Mouse (Mus musculus) kidney, postnatal 10 days (tissue): ENCODE measurements around the gene Mbl1.
A peak's percentile ranks its signal among the peaks of the same experiment; 100 is the strongest.

Experiments used
- DNase-seq: peaks from one replicate; pipeline ENCODE4 v3.0.0; 2021; ENCODE audit warnings: mixed read lengths

The Mbl1 gene

DNA sequence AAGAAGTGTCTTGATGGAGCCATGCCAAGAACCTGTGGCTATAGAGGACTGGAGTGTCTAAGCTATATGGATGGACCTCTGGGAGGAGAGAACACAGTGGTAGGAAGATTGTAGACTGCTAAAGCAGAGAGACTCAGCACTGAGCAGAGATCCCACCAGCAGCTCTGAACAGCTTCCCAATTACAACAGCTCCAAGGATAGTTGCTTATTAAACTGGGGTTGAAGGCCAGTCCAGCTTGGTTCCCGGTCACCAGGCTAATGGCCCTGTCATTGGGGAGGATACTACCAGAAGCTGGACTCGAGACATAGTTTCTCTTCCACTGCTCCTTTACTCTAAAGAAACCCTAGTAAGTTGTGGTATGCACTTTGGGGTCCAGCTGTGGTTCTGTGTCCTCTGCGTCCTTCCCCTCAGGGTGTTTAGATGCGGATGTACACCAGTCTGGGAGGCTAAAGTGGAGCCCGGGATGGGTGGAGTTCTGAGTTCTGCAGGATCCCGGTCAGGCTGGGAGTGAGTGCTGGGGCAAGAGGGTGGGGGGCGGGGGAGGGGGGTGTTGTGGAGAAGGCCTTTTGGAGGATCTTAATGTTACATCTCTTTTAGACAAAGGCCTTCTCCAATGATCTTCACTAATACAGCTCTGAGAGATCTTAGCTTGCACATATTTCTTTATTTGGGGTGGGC, at the start of gene Mbl1:
Gene Mbl1, plus strand, starts transcription at position 239 of the 679 bp plus-strand sequence.
- no peak for DNase-seq

DNA sequence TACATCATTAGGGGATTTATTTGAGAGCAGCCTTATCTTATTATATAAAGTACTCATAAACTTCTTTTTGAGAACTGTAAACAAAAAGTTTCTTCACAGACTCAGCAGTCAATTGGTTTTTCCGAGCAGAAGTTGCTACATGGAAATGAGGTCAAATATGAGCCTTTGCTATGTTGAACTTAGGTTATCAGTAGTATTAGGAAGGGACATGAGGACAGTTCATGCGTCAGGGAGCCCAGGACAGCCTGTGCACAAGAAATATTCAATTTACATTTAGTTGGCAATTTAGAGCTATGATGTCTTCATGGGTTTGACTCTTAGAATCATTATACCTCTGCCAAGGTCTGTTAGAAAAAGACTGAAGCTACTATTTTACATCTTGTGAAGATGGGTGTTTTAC, 49.0 kb upstream of the Mbl1 start:
- no peak for DNase-seq

DNA sequence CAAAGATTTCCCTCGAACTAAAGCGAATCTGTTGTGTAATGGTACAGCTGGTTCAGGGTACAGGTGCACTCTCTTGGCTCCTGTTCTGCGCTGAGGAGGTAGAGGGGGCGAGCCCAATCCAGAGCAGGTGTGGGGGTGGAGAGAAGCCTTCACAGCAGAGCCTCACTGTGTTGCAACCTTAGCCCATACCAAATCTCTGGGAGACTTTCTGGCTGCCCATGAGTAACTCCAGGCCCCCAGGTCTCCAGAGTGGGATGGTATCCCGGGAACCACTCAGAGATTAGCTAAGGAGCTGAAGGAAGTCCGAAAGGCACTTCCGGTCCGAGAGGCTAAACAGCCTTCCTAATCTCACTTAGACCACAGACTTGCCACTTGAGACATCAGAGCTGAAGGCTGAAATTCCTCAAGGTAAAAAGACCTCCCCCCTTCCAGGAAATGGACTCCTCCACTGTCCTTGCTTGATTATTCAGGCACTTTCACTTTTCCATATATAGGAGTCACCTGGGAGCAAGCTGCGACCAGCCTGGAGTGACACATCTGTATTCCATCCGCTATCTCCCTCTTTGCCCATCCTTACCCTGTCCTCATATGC, 46.3 kb upstream of the Mbl1 start, which contains the start of gene Mat1a:
Gene Mat1a, plus strand, starts transcription at position 183 of the 592 bp plus-strand sequence.
- no peak for DNase-seq

GRCm38 (mm10) chr14:41111031-41111668, 40.1 kb upstream of the Mbl1 start:
- DNase-seq = no peak

- no peak for DNase-seq
Observed at GRCm38 (mm10) chr14:41112944-41113343, 38.3 kb upstream of the Mbl1 start.

GRCm38 (mm10) chr14:41116271-41116670, 35.0 kb upstream of the Mbl1 start:
- no peak for DNase-seq

DNA sequence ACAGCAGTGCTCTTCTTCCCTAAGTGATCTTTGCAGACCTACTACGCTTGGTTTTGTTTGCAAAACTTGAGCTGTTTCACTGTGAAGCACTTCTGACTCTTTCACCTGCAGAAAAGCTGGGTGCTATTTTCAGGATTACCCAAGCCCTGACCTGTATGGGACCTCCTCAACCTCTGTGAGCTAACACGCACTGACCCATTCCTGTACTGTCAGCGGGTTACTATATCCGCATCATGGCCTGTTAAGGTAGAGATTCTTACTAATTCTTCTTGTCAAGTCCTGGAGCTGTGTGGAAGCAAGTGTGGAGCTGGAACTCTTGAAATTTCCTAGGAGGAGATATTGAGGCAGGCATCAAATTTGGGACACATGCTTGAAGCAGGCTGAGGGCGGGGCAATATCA, 26.6 kb upstream of the Mbl1 start:
- DNase-seq = no peak

DNA sequence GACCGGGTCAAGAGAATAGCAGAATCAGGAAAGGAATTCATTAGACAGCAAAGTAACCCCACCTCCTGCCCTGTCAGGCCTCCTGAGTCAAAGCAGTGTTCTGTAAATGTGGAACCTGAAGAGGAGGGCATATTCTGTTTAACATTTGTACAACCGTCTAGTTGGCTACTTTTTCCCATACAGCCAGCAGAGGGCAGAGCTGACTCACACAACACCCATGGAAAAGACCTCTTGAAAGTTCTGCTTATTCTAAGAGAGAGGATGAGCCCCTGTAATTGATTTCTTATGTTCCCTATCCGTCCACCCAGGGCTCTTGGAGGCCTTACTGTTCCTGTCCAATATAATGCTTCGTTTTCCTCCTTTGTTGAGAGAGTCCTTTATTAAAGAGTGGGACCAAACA, 23.3 kb upstream of the Mbl1 start:
- DNase-seq = peak; percentile 46

- no peak for DNase-seq
Observed at GRCm38 (mm10) chr14:41131540-41131939, 19.7 kb upstream of the Mbl1 start, which contains the start of gene Sftpa1. Gene Sftpa1, plus strand, starts transcription at chr14:41131782.

DNA sequence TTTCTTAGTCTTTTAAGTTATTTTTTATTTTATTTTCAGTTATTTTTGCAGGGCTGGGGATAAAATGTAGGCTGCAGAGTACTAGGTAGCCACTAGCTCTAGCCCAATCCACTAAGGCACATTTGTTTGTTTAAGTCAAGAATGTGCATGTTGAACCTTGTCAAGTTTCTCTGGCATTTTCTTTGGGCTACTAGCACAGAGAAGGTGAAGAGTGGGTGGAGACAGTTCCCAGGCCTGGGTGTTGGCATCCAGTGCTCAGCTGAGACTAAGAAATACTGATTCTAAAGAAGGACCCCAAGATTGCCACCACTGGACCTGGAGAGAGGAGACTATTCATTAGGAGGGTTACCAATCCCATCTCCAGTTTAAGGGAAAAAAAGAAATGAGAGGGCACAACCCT, 14.3 kb upstream of the Mbl1 start:
- DNase-seq = no peak

DNA sequence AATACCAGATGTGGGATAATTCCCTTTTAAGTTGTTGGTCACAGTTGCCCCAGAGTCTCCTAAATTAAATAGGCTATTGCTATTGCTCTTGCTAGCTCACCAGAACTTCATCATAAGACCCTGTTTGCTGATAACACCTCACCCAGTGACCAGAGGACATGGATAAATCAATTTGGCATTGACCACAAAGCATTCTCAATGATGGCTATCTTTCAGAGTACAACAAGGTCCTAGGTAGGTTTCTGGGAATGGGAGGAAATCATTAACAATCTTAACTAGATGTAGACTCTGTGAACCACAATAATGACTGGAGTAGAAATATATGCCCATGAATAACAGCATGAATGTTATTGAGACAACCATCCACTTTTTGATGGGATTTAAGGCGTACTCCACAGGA, 10.6 kb upstream of the Mbl1 start:
- DNase-seq = no peak

DNA sequence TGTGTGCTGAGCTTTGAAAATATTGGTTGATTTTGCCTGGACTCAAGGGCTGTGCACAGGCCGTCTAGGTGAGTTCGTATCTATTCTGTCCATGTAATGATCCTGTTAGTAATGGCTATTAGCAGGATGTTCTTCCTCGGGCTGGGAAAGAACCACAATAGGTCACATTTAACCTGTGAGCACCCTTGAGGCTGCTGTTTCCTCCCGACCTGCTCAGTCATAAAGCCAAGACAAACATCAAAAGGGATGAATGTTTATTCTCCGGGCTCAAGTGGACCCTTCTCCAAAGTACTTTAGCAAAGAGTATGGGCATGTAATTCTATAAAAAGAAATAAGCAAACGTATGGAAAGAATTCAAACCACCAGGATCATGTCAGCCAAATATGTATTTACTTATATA, 5.2 kb upstream of the Mbl1 start:
- no peak for DNase-seq

DNA sequence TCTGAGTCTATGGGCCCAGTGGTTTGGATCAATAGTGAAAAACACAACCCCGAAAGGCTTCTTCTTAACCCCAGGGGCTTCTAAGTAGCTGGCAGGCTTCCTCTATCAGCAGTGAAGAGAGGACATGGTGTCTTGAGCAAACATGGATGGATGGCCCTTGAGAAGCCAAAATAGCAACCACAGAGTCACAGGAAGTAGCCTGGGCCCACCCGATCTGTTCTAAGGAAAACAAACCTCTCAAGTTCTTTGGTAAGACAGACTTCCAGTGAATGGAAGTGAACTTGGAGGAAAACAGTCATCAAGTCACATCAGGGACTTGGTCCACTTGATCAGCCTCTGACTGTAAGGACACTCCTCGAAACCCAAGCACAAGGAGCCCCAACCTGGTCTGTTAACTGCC, 4.3 kb upstream of the Mbl1 start:
- no peak for DNase-seq

DNA sequence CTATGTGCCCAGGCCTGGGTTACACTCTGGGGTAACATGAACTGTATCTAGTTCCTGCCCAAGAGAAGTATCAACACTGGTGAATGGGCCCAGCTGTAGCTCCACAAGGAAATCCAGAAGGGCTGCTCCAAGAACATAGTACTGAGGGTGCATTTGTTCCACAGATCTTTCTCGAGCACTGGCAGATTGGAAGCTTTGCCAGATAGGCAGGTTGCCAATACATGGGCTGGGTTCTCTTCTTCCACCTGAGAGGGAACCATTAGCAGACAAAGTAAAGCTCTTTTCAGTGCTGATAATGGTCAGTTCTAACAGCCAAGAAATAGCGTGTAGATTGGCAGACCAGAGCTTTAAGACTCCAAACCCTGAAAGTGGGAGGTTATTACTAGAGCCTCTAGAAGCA, 3.9 kb upstream of the Mbl1 start:
- DNase-seq = no peak

DNA sequence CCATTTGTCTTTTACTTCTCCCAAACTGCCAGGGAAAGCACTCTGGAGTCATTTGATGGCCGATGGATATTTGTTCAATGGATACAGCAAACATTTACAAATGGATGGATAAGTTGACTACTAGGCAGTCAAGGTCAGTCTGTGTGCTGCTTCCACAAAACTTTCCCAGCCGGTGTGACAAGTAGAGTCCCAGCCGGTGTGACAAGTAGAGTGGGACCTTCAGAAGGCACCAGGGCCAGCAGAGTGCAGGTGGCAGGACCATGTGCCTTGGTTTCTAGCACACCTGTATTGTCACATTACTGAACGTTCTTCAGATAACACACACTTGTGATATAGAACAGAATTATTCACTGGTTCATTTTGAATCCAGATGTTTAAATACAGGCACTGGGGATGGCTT, 8.8 kb downstream of the Mbl1 start:
- DNase-seq = no peak

- DNase-seq = no peak
Observed at GRCm38 (mm10) chr14:41160743-41161142, 9.5 kb downstream of the Mbl1 start.

DNA sequence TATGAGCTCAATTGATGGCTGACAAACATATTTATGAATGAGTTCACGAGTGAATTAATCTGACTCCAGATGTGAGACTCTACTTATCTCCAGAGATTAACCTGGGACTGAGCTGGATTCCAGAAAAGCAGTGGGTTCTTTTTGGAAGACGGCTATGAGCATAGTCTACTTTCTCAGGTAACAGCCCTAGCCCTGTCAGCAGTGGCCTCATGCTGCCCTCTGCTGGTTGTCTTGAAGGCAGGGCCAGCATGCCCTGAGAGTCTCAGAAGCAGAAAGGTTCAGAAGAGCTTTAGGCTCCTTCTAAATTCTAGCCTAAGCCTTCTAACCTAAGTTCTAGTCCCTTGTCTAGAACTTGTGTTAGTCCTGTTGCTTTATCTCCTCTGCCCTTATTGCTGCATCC, 11.4 kb downstream of the Mbl1 start:
- peak; percentile 65 for DNase-seq

- no peak for DNase-seq
Observed at GRCm38 (mm10) chr14:41167278-41167677, 16.0 kb downstream of the Mbl1 start.

- DNase-seq = no peak
Observed at GRCm38 (mm10) chr14:41168567-41168966, 17.3 kb downstream of the Mbl1 start.

DNA sequence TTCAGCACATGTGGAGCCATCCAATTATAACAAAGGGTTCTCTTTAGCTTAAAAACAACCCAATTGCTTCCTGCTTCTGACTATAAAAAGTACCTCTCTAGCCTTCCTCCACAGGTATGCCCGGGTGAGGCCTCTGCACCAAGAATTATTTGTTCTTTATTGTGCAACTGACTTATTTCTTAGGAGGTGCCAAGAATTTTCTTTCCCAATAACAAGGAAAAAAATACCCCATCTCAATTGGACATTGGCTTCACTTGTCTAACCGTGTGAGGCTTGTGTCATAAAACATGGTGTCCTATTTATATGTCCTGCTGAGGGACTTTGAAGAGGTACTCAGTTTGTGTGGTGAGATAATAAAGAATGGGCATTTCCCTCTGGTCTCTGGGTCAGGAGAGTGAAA, 19.3 kb downstream of the Mbl1 start:
- DNase-seq = no peak

DNA sequence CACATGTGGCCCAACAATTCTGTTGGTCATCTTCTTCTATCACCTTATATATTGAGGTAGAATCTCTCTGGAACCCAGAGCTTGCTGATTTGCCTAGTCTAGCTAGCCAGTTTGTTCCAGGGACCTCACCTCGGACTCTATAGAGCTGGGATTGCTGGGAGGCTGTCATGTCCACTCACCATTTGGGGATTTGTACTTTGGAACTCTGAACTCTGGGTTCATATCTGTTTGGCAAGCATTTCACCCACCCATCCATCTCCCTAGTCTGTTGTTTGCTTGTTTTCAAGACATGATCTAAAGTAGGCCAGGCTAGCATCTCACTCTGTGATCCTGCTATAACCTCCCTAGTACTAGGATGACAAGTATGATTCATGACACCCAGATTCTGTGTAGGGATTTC, 23.5 kb downstream of the Mbl1 start:
- DNase-seq = no peak

- DNase-seq = no peak
Observed at GRCm38 (mm10) chr14:41185059-41185821, 34.0 kb downstream of the Mbl1 start, which contains the start of gene Sftpd. Gene Sftpd, minus strand, starts transcription at chr14:41185149.

GRCm38 (mm10) chr14:41189496-41189895, 38.2 kb downstream of the Mbl1 start:
- no peak for DNase-seq
